Mouse (Mus musculus) left cerebral cortex, adult 11 months (tissue): ENCODE measurements at regions not wholly inside any gene's neighbourhood (a gene's known extent, or its start where the extent isn't known, plus 50 kb on each side); places are given as distances from the start of the nearest gene placed in this dataset.

Source experiments
- DNase-seq: peaks from one replicate; pipeline ENCODE4 v3.0.0; 2022; ENCODE audit warnings: low spot score

DNA sequence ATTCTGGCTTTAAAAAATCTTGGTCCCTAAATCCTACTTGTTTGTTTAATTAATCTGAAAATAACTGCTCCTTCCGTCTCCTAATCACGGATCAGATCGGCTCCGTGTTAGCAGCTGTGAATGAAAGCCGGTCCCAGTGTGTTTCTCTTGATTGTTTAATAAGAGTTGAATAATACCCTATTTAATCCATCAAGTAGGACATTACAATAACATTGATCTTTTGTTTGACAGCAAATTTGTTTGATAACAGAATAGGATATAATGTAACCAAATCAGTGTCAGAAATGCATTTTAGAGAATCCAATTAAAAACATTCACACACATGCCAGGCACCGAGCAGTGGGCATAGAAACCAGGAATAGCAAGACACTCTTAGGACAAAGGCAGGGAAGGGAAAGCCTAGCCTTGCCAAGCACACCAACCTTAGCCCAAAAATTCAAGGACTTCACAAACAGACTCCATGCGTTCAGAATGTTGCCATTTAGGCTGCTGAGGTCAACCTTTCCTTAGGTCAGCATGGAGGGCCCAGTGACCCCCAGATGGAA is 332.5 kb upstream of the Meis1 start:
- no peak for DNase-seq

DNA sequence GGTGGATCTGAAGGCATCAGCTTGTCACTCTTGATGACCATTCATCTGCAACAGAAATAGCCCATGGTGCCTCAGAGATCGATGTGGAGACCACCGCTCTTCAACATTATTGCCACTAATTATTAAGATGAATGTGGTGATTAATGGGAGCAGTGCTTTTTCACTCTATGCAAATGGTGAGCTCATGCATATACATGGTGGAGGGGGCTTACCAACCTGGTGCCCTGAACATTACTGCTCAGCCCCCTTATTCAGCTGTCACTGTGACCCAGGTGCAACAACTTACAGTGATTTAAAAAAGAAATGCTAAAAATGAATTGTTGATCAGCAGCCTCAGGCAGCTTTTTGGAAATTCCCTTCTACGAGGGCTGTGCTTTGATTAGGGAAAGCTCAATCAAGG is 334.9 kb upstream of the Meis1 start:
- DNase-seq = no peak

DNA sequence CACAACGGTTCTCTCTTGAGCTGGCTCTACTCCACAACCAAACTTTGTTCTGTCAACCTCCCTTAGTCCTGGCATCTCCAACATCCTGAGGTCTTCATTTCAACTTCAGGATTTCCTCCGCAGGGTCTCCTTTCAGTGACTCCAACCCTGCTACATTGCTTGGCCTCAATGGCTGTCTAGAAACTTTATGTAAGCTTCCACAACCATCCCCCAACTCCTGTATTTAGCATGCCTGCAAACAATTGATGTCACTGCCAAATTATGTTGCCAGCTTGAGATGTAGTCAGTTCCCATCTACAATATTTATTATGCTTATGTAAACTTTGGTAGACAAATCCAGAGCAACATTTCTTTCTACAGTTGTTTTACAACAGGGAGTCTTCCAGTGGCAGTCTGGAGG is 336.4 kb upstream of the Meis1 start:
- DNase-seq = no peak

DNA sequence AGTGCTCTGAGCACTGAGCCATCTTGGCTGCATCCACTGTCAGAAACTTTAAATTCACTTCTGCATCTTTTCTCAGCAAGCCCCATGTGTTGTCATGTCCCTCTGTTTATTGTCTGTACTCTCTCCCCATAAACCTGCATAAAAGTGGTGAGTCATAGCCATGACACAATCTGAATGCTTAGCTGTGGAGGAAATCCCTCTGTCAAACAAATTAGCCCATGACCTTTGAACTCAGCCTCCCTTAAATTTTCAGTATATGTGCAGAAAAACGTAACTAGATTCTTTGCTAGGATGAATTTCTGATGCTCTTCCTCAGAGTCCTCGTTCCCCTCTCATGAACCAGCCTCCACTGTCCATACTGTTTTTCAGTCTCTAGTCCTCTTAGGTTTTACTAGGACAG is 337.4 kb upstream of the Meis1 start:
- DNase-seq = no peak

DNA sequence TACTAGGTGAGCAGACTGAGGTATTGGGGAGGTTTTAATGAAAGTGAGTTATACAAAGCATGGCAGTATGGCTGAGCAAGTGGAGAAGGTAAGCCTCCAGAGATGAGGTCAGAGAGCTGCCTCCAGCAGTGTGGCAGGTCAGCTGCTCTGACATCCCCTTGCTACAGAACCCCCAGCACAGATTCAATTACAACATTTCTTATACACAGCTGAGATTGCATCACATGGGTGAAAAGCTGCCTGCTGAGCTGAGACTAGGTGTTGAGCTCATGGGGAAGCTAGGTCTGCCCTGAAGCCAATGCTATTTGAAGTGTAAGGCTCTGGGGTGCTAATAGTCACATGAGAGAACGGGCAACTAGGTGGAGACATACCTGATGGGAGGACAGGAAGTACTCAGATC is 350.4 kb upstream of the Meis1 start:
- no peak for DNase-seq

DNA sequence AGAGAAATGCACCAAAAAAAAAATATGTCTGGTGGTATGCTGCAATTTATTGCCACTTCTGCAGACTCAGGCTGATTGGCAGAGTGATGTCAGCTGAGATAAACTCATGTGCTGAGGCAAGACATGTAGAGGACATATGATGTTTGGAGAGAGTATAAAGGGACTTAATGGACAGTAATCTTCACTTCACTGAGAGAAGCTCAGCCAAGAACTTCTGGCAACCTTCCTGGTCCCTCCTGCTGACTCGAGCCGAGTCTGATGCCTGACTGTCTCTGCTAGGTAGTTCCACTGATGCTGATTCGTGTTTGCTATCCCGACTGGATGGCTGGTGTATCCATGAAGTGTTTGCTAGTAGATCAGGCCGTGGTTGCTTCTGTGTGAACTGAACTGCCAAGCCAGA is 354.7 kb upstream of the Meis1 start:
- DNase-seq = no peak

DNA sequence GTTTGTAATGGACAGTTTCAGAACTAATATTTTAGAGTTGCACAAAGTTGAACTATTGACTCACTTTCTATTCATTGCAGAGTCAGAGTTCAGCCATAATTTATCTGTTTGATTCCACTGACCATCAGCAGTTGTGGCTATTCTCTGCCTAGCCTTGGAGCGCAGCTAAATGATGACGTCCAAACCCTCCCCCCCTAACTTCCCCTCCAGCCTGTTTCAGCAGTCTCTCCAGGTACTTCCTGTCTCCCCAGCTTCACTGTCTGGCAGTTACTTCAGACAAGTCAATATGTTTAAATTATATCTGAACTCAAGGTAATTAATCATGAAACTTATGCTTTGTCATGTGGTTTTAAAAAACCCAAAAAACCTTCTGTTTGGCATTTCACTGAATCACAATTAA is 362.1 kb upstream of the Meis1 start:
- DNase-seq = no peak

DNA sequence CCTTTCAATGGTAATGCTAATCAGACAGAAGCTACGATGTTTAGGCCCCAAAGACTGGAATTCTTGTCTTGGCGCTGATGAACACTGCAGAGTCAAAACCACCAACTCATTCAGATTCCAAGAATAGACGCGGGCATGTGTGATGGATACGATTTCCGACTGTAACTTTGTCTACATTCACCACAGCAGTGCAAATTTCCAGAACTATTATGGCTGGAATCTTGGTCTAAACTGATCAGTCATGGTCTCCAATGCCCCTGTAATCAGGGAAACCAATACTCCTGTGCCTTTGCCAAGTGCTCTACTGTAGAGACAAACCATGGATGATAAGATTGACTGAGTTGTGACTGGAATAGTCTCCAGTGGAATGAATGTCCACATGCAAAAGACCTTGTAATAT is 370.4 kb upstream of the Meis1 start:
- DNase-seq = no peak

DNA sequence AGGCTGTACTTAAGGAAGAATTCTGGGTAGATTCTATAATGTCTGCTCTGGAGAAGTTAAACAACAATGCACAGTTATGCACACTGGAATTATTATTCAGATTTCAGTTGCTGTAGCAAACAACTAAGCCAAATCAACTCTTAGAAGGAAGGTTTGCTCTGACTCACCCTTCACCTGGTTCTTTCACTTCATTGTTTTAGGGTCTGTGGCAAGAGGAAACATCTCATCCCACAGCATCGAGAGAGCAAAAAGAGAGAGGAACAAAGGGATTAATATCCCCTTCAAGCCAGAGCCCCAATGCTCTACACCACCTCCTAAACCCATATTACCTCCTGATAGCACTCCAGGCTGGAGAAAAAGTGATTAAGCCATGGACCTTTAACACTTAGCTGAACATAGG is 373.4 kb upstream of the Meis1 start:
- no peak for DNase-seq

DNA sequence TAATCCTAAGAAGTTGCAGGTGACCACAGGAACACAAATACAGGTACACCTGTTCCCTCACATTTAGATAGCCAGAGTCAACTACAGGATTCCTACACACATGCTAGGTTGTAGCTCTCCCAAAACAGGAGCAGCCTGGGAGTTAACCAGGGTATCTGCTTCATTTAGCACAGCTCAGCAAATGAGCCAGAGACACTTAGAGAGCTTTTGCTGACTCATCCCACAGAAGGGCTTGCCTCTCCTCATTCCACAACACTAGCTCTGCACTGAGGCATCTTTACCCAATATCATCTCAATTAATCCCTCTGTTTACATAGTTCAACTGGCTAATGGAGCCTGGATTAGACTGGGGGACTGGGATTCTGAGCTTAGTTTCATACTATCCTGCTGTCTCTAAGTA is 375.6 kb upstream of the Meis1 start:
- DNase-seq = no peak

DNA sequence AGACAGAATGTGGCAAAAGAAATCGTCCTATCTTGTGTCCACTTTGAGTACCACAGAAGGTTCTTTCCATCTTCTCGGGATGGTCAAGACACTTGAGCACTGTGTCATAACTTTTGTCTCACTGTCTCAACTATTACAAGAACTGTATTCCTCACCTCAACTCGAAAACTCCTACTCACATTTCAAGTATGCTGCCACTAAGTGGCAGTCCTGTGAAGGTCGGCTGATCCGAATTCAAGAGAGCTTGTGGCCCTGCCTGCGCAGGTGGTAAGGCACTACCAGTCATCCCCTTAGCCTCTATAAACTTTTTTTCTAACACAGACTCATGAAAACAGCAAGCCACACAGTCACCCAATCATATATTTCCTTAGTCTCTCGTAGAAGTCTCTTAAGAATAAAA is 381.6 kb upstream of the Meis1 start:
- DNase-seq = no peak

DNA sequence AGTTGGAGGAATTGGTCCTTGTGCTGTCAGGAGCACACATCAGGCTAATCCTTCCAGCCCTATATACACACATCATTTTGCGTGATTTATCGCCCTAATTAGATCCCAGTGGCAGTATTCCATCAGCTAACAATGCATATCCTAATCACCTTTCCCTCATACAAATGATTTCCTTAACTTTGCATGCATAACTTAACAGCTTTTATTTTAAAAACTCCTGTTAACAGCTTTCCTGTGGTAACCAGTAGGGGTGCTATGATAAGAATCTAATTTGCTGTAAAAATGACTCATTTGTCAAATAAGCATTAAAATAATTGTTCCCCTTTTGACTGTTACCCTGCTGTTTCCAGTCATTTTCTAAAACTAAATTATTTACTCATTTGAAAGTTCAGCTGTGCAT is 401.4 kb upstream of the Meis1 start:
- DNase-seq = no peak

DNA sequence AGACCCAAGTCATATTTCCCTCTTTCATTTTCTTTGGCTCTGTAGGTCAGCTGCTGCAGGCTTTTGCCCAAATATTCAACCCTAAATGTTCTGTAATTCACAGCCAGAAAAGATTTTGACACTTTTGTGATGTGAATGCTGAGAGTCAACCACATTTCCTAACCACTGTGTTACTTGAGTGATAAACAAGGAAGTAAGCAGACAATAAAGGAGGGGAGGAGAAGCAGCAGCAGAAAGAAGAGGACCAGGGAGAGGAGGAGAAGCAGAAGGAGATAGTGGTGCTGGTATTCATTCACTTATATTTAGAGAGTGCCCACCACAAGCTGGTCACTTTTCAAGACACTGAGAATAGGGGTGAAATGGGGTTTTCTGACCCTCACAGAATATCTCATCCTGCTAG is 404.5 kb upstream of the Meis1 start:
- DNase-seq = no peak

DNA sequence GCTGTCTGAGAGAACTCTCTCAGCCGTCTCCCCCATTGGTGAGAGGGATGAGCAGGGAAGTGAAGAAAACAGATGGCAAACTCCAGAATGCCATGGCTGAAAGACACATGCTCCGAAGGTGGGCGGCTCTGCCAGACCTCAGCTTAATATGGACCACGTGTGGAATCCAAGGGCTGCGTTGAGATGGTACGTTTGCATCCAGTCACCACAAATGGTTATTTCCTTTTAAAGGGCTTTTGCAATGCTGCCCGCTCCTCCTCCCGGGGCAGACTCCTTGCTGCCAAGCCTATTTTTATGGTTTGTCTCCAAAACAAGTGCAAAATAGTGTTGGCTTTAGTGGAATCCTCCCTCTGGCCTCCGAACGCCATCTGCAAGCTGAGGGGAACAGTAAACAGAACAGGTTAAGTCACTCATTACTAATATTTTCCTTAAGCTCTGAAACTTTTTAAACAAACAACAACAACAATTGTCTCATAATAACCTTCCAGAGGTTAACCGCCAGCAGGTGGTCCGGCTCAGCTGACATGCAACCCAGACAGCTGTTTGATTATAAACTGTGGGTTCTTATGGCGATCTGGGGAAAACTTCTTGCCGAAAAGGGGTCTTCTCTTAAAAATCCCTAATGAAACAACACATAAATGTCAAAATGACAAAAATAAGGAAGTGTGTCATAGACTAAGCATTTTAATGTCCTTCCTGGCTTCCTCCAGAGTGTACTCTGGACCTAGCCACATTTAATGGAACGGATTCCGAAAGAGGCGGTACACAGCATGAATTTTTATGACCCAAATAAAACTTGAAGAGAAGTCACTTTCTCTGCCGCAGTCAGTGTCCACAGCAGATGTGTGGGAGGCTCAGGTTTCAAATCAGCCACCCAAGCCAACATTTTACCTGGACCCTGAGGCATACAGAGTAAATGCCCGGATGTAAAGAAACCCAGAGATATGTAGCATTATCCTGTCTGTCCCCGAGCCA is 405.3 kb upstream of the Meis1 start:
- peak; percentile 4 for DNase-seq

DNA sequence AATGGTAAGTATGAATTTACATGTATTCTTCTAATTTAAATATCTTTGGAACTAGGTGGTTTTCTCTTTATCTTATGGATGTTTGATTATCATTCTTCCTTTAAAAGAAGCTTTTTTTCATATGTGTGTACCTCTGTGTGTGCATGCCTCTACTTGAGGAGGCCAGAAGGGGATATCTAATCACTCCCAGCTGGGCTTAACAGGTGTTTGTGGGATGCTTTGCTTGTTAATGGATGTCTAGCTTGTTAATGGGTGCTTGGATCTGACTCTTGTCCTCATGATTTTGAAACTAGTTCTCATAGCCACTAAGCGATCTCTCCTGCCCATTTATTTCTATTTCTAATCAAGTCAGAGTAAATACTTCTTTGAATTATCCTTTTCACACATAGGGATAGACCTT is 408.8 kb upstream of the Meis1 start:
- no peak for DNase-seq

DNA sequence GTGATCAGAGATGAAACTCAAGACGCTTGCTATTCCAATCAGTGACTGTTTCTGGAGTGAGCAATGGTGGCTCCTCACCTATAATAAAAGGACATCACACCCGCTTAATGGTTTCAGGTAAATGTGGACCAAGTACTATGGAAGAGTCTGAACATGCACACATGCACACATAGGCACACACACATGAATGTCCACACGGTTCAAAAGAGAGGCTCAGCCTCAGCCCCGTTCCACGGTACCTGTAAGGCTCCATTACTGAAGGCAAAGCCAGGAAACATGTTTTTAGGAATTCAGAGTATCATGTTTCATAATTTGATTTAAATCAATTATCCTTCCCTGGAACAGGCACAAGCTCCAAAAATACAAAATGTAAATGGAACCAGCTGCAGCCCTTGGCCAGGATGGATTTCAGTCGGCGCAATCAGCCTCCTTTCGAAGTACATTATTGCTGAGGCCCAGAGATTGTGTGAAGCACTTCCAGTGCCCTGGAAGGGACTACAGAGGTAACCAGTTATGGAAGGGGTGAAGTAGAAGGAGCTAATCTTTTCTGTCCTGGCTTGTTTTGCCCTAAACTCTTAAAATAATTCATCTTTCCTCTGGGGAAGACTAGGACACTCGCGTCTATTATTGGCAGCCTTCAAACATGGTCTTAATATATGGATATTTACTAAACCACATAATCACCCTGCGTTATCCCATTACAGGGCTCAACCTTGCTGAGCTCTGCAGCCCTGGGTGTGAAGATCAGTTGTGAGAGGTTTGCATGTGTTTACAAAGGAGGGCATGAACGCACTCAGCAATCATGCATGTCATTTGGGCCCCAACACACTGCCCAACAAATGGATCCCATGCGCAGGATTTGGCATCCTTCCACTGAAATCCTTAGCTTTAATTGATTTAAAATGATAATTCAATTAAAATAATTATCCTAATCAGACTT is 415.2 kb upstream of the Meis1 start:
- DNase-seq = no peak

DNA sequence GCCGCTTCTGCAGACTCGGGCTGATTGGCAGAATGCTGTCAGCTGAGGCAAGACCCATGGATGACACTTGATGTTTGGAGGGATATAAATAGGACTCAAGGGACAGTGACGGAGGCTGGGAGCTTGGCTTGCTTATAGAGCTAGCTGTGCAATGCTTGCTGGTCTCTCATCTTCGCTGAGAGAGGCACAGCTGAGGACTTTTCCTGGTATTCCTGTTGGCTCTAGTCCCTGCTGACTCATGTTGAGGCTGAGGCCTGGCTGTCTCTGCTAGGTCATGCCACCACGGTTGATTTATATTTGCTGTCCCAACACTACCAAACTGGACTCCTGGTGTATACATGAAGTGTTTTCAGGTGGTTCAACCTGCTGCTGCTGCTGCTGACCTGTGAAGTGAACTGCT is 419.6 kb upstream of the Meis1 start:
- DNase-seq = no peak

DNA sequence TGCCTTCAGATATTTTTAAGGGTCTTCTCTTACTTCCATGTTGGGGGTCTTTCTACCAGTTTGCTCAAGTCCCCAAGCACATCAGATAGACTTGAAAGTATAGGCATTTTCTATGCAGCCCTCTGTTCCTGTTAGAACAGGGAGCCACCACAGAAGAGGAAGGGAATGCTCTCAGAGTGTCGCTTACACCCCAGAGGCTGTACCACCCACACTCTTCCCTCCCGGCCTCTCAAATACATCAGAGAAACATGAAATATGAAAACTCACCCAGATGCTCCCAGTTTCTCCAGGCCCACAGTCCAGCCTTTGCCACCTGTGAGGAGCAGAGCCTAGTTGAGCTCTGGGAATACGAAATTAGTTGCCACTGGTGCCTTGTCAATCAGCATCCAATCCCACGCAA is 423.2 kb upstream of the Meis1 start:
- peak; percentile 4 for DNase-seq

DNA sequence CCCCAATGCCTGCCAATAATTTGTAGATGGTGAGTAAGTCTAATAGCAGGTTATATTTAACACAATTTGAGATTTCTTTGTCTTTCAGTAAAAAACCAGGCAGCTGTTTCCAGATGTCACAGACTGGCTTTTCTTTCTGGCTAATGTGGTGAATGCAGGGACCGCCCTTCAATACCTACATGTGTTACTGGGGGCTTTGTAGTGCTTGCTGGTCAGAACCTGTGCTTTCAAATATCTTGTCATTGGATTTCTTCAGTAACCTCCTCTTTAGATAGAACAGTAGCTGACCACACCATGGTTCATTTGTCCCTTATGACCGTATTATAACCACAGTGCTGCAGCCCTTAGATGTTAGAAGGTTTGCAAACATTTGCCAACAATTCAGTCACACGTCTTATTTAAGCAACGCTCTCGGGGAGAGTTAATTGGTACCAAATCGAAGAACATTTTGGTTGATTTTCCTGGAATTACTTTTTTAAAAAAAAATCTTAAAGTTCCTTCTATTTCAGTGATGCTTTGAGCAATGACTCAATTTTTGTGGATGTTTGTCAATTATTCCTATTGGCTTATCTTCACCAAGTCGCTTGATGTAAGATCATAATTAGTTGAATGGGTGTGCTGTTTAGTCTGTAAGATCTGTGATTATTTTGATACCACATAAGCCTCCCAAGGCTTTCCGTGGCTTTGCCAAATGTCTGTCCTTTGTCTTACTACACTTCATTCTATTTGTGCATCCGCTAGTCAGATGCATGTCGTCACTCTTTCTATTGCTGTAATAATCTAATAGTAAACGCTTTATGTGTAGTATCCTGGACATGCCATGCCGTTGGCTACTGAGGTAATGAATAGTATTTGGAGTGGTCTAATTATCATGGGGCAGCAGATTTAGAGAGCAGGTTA is 436.9 kb upstream of the Meis1 start:
- no peak for DNase-seq

DNA sequence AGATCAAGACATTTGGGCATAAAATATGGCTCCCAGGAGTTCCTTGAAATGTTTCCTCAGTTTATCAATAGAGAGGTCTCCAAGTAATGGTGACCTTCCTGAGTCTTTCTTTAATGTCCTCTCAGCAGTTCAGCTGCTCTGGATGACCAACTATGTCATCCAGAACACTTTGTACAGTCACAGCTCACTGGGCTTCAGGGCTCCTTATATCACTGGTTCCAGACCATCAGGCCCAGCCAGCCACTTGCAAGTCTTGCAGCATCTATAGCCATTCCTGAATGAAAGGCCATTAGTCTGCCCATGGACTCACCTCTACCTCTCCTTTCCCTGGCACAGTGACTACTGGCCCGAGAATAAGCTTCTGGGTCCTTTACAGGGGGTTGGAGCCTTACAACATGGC is 437.8 kb upstream of the Meis1 start:
- DNase-seq = no peak

DNA sequence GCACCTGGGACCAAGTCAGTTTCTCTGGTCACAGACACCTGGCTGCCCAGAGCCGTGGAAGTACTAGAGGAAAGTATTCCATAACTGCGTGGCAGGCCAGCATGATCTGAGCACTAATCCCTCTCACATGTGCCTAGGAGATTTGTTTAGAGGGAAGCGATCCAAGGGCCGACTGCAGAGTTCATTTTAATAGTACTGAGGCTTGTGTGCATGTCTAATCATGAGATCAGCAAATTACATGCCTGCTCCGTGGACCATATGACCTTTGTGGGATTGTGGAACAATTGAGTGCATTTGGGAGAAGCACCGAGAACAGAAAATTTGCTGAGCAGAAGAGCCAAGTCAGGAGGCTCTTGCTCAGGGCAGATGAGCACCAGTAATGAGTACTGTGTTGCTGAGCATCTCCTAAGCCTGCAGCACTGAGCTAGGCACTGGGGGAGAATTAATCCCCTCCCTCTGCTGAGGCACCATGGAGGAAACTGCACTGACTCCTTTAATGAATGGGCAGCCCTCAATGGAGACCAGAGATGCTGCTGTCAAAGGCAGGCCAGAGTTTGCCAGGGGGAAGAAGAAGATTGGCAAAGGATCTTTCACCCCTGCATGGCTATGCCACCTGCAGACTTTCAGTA is 445.1 kb upstream of the Meis1 start:
- DNase-seq = no peak
